Mouse (Mus musculus): ENCODE results near the gene Rprml. TPM values are rescaled to one million over a fixed set of nuclear protein-coding genes. Genes with fewer than 3 reads are reported as not detected.

Rprml gene
- polyA plus RNA-seq, 1 experiment, result 2.9 TPM

- TF ChIP-seq CTCF (IDR thresholded peaks at IDR 0.05; ENCODE audit: extremely low read depth, insufficient read length, insufficient replicate concordance, low read depth, low read length) (no peak), POLR2A (IDR thresholded peaks at IDR 0.05; ENCODE audit: low read depth, low read length) (no peak)
- peak overlapping the region; percentile 93 for H3K4me3 ChIP-seq (ENCODE audit: low read depth, low read length)
- H3K4me1 ChIP-seq (ENCODE audit: control insufficient read depth, insufficient read depth, insufficient read length, low read length), result peaks cover 12% of the 10 kb centered on the region; the same call in 1 of the 2 replicates
- no peaks in the 10 kb centered on the region for H3K27me3 ChIP-seq (ENCODE audit: control insufficient read depth, insufficient read depth, low read length)
- H3K36me3 ChIP-seq (ENCODE audit: control insufficient read depth, insufficient read depth, low read length), result peaks cover 6% of the 10 kb centered on the region
- H3K27ac ChIP-seq (ENCODE audit: insufficient read depth, low read depth, low read length), result peak overlapping the region; percentile 99
- WGBS, result under 1% methylated on average over 18 of the region's 18 CpGs
These were observed 47.6 kb downstream of the Rprml start for GRCm38 (mm10) chr11:103696851-103697564.

- Histone ChIP-seq H3K4me1 (ENCODE audit: control insufficient read depth, insufficient read depth, insufficient read length, low read length) (peaks cover 9% of the 10 kb centered on the region; the same call in 1 of the 2 replicates), H3K27ac (ENCODE audit: insufficient read depth, low read depth, low read length) (peak within 1 kb of the TSS; percentile 99), H3K4me3 (ENCODE audit: low read depth, low read length) (peak within 1 kb of the TSS; percentile 93), H3K27me3 (ENCODE audit: control insufficient read depth, insufficient read depth, low read length) (no peaks in the 10 kb centered on the region), H3K36me3 (ENCODE audit: control insufficient read depth, insufficient read depth, low read length) (peaks cover 6% of the 10 kb centered on the region)
- WGBS, result under 1% methylated on average over 57 of the region's 57 CpGs
- TF ChIP-seq CTCF (IDR thresholded peaks at IDR 0.05; ENCODE audit: extremely low read depth, insufficient read length, insufficient replicate concordance, low read depth, low read length) (no peak), POLR2A (IDR thresholded peaks at IDR 0.05; ENCODE audit: low read depth, low read length) (peak; percentile 85)
These were observed 48.3 kb downstream of the Rprml start, which contains the start of gene Gosr2 for GRCm38 (mm10) chr11:103697565-103698176. Gene Gosr2, minus strand, starts transcription at chr11:103697898.

GRCm38 (mm10) chr11:103698226-103698625 lies 48.9 kb downstream of the Rprml start:
- TF ChIP-seq CTCF (IDR thresholded peaks at IDR 0.05; ENCODE audit: extremely low read depth, insufficient read length, insufficient replicate concordance, low read depth, low read length), result no peak
- TF ChIP-seq POLR2A (IDR thresholded peaks at IDR 0.05; ENCODE audit: low read depth, low read length), result no peak
- H3K27ac ChIP-seq (ENCODE audit: insufficient read depth, low read depth, low read length), result peak overlapping the region; percentile 99
- no peaks in the 10 kb centered on the region for H3K27me3 ChIP-seq (ENCODE audit: control insufficient read depth, insufficient read depth, low read length)
- 50% methylated on average over 2 of the region's 2 CpGs for WGBS
- peaks cover 6% of the 10 kb centered on the region for H3K36me3 ChIP-seq (ENCODE audit: control insufficient read depth, insufficient read depth, low read length)
- peaks cover 9% of the 10 kb centered on the region; the same call in 1 of the 2 replicates for H3K4me1 ChIP-seq (ENCODE audit: control insufficient read depth, insufficient read depth, insufficient read length, low read length)
- no peak overlapping the region; the same call in 1 of the 2 replicates for H3K4me3 ChIP-seq (ENCODE audit: low read depth, low read length)

Other genes starting within 250 kb of the Rprml start
- gene Plekhm1, start 236.9 kb upstream of the Rprml start, polyA plus RNA-seq (2012; rRNA removed), result 10.4 and 16.6 TPM in 2 replicates
- gene Lrrc37a, start 145.0 kb upstream of the Rprml start, polyA plus RNA-seq (2012; rRNA removed), result not detected in 2 replicates
- not detected in 2 replicates for gene Gm884, start 28.4 kb upstream of the Rprml start, polyA plus RNA-seq (2012; rRNA removed)
- not detected in 2 replicates for gene Lyzl6, start 10.7 kb upstream of the Rprml start, polyA plus RNA-seq (2012; rRNA removed)
- 40.3 and 63.8 TPM in 2 replicates for gene Gosr2, start 48.3 kb downstream of the Rprml start, polyA plus RNA-seq (2012; rRNA removed)
- 0.04 and 0.10 TPM in 2 replicates for gene Wnt9b, start 100.3 kb downstream of the Rprml start, polyA plus RNA-seq (2012; rRNA removed)
- 1.1 and 4.8 TPM in 2 replicates for gene Wnt3, start 124.6 kb downstream of the Rprml start, polyA plus RNA-seq (2012; rRNA removed)

Measured in small intestine, adult 2 months (tissue).